Comparison of ENCODE assay signal across 9 mouse cellular contexts in the genomic region with DNA sequence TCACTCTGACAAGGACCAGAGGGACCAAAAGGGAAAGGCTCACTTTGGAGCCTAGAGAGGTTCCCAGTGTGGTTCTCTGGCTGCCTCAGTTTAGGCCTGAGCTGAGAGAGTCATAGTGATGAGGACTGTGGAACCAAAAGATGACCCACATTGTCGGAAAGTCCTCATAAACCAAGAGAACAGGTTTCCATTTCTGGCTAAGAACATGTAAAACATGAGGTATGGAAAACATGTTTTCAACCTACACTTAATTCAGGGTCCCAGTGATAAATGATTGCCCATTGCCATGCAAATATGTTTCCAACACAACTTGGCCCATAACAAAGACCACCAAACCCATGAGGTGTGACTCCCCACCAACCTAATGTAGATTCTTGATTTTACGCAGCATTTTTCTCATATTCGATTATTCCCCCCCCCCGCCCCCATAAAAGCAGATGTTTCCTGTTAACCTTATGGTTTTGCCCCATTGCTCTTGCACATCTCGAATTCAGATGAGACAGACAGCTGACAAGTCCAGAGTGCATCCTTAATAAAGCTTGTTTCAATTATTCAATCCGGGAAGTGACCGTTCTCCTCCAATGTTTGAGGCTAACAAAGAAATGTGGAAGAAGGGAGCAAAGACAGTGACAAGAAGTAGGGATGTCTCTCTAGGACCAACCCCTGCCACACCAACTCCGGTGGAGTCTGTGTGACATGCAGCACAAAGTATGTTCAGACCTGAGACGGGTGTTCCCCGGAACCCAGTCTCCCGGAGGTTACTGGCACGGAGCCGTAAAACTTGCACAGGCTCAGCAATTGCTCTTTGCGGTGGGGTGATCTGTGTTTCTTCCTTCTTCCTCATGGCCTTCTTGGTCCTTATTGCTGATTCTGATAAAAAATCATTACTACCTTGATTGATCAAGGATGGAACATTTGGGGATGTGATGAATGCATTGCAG.
"Had no signal": no experiment of that assay in that cellular context is flagged by ENCODE, and none has a peak within 500 bp of the region (broad histone marks: within the 10 kb centered on the region; RNA-seq: fewer than 3 reads in every experiment).

No protein-coding gene starts in this region.

- ATAC-seq: liver, postnatal 0 days had no signal

- DNase-seq: kidney, adult 11 months; kidney, postnatal 14 days; liver; liver, embryonic 13.5 days; liver, postnatal 0 days; midbrain, embryonic 14.5 days; right cerebral cortex, postnatal 4 days; thymus, adult 18-20 months; thymus, postnatal 14 days had no signal
